Mouse (Mus musculus) MEL (cell line): ENCODE measurements at regions not wholly inside any gene's neighbourhood (a gene's known extent, or its start where the extent isn't known, plus 50 kb on each side); places are given as distances from the start of the nearest gene placed in this dataset.

ENCODE experiments used
- DNase-seq: peaks from one replicate; pipeline ENCODE4 v3.0.0; 2011; ENCODE audit warnings: low read depth, low spot score
- H3K27ac ChIP-seq: 2 replicates; pipeline ENCODE4 v1.5.1; 2012; ENCODE audit warnings: low read depth, mild to moderate bottlenecking, control low read depth, low read length, moderate library complexity; ENCODE audit not compliant: control insufficient read depth
- H3K27me3 ChIP-seq, 2 experiments: fragments of 150-350 bp in 1 of 2; sonication (generic) in 1 of 2; 2 replicates each; pipeline ENCODE4 v1.6.1; 2012; ENCODE audit warnings: low read length in 2 of 2, mild to moderate bottlenecking in 2 of 2, improper control_type of control experiment in 1 of 2, moderate library complexity in 1 of 2; ENCODE audit not compliant: insufficient read depth in 2 of 2, control insufficient read depth in 1 of 2
- H3K36me3 ChIP-seq, 2 experiments: 2 replicates each; pipeline ENCODE4 v1.6.1; 2012 to 2014; ENCODE audit warnings: low read length in 2 of 2, improper control_type of control experiment in 1 of 2, inconsistent platforms in 1 of 2, mild to moderate bottlenecking in 1 of 2; ENCODE audit not compliant: insufficient read depth in 2 of 2, control insufficient read depth in 1 of 2
- H3K4me1 ChIP-seq, 2 experiments: fragments of 150-350 bp in 1 of 2; sonication (generic) in 1 of 2; 2 replicates each; pipeline ENCODE4 v1.6.1; 2012; ENCODE audit warnings: low read length in 2 of 2, improper control_type of control experiment in 1 of 2, mild to moderate bottlenecking in 1 of 2; ENCODE audit not compliant: insufficient read depth in 2 of 2, control insufficient read depth in 1 of 2
- H3K4me3 ChIP-seq, 2 experiments: fragments of 150-350 bp in 1 of 2; sonication (generic) in 1 of 2; 2 replicates each; pipeline ENCODE4 v1.5.1; 2012; ENCODE audit warnings: low read depth in 2 of 2, low read length in 2 of 2, mild to moderate bottlenecking in 2 of 2, moderate library complexity in 2 of 2, control low read depth in 1 of 2, improper control_type of control experiment in 1 of 2; ENCODE audit not compliant: control insufficient read depth in 1 of 2, insufficient read depth in 1 of 2
- H3K79me2 ChIP-seq: 2 replicates; pipeline ENCODE4 v1.6.1; 2012; ENCODE audit warnings: mild to moderate bottlenecking, low read length, moderate library complexity; ENCODE audit not compliant: control insufficient read depth, poor library complexity, insufficient read depth
- H3K9ac ChIP-seq: 2 replicates; pipeline ENCODE4 v1.6.1; 2012; ENCODE audit warnings: low read depth, mild to moderate bottlenecking, control low read depth, low read length, moderate library complexity; ENCODE audit not compliant: control insufficient read depth, poor library complexity, severe bottlenecking
- H3K9me3 ChIP-seq: fragments of 150-350 bp; sonication (generic); replicated peaks from 2 replicates; pipeline ENCODE4 v1.6.1; 2012; ENCODE audit warnings: mild to moderate bottlenecking, low read length, improper control_type of control experiment, moderate library complexity; ENCODE audit not compliant: insufficient read depth
- BHLHE40 ChIP-seq: IDR thresholded peaks from 2 replicates; pipeline ENCODE4 v1.6.1; 2012; ENCODE audit warnings: low read depth, mild to moderate bottlenecking, inconsistent platforms, low read length, improper control_type of control experiment, borderline replicate concordance
- CTCF ChIP-seq, 3 experiments: IDR thresholded peaks in 2 of 3; conservative IDR thresholded peaks in 1 of 3; 2 replicates each; pipeline ENCODE4 v1.5.1; 2011 to 2012; ENCODE audit warnings: low read length in 3 of 3, low read depth in 2 of 3, mild to moderate bottlenecking in 2 of 3, improper control_type of control experiment in 1 of 3, inconsistent platforms in 1 of 3, mixed read lengths in 1 of 3, moderate library complexity in 1 of 3; ENCODE audit not compliant: control insufficient read depth in 1 of 3, insufficient read depth in 1 of 3, poor library complexity in 1 of 3, severe bottlenecking in 1 of 3
- ELF1 ChIP-seq: IDR thresholded peaks from 2 replicates; pipeline ENCODE4 v1.6.1; 2014; ENCODE audit warnings: low read depth, mild to moderate bottlenecking, inconsistent platforms, low read length, improper control_type of control experiment, moderate library complexity
- GABPA ChIP-seq: IDR thresholded peaks from 2 replicates; pipeline ENCODE4 v1.6.1; 2012; ENCODE audit warnings: low read depth, mild to moderate bottlenecking, inconsistent platforms, low read length, improper control_type of control experiment, moderate library complexity
- HCFC1 ChIP-seq: IDR thresholded peaks from 2 replicates; pipeline ENCODE4 v1.6.1; 2012; ENCODE audit warnings: low read depth, mild to moderate bottlenecking, inconsistent platforms, low read length, improper control_type of control experiment, moderate library complexity
- JUND ChIP-seq: IDR thresholded peaks from 2 replicates; pipeline ENCODE4 v1.6.1; 2011; ENCODE audit warnings: low read depth, mild to moderate bottlenecking, improper control_type of control experiment, low read length
- KAT2A ChIP-seq: conservative IDR thresholded peaks from 2 replicates; pipeline ENCODE4 v1.6.1; 2012; ENCODE audit warnings: low read depth, low read length, improper control_type of control experiment, inconsistent platforms
- MAX ChIP-seq: IDR thresholded peaks from 2 replicates; pipeline ENCODE4 v1.6.1; 2011; ENCODE audit warnings: low read length, improper control_type of control experiment
- MAZ ChIP-seq: IDR thresholded peaks from 2 replicates; pipeline ENCODE4 v1.6.1; 2012; ENCODE audit warnings: low read depth, mild to moderate bottlenecking, inconsistent platforms, low read length, improper control_type of control experiment
- MEF2A ChIP-seq: IDR thresholded peaks from 2 replicates; pipeline ENCODE4 v1.6.1; 2014; ENCODE audit warnings: low read depth, mild to moderate bottlenecking, inconsistent platforms, low read length, improper control_type of control experiment; ENCODE audit not compliant: poor library complexity, insufficient replicate concordance, severe bottlenecking; ENCODE audit errors: extremely low read depth
- NRF1 ChIP-seq: IDR thresholded peaks from 2 replicates; pipeline ENCODE4 v1.6.1; 2014; ENCODE audit warnings: low read depth, mild to moderate bottlenecking, inconsistent platforms, low read length, improper control_type of control experiment, moderate library complexity; ENCODE audit not compliant: poor library complexity, insufficient read depth, severe bottlenecking
- POLR2A ChIP-seq, 2 experiments: IDR thresholded peaks; 2 replicates each; pipeline ENCODE4 v1.6.1; 2011 to 2012; ENCODE audit warnings: low read length in 2 of 2, mild to moderate bottlenecking in 2 of 2, control low read depth in 1 of 2, improper control_type of control experiment in 1 of 2, low read depth in 1 of 2, moderate library complexity in 1 of 2; ENCODE audit not compliant: control insufficient read depth in 1 of 2, insufficient read depth in 1 of 2, poor library complexity in 1 of 2
- POLR2AphosphoS2 ChIP-seq: IDR thresholded peaks from 2 replicates; pipeline ENCODE4 v1.6.1; 2011; ENCODE audit warnings: low read length, improper control_type of control experiment
- RAD21 ChIP-seq: IDR thresholded peaks from 2 replicates; pipeline ENCODE4 v1.6.1; 2011; ENCODE audit warnings: mild to moderate bottlenecking, low read depth, low read length, improper control_type of control experiment
- SIN3A ChIP-seq: IDR thresholded peaks from 2 replicates; pipeline ENCODE4 v1.6.1; 2012; ENCODE audit warnings: low read length, improper control_type of control experiment, inconsistent platforms
- TAL1 ChIP-seq: IDR thresholded peaks from 2 replicates; pipeline ENCODE4 v1.6.1; 2012; ENCODE audit warnings: mild to moderate bottlenecking, inconsistent platforms, low read length, moderate library complexity, mixed read lengths
- TBP ChIP-seq: IDR thresholded peaks from 2 replicates; pipeline ENCODE4 v1.8.0; 2011; ENCODE audit warnings: low read depth, low read length, improper control_type of control experiment
- UBTF ChIP-seq: IDR thresholded peaks from 2 replicates; pipeline ENCODE4 v1.6.1; 2012; ENCODE audit warnings: low read depth, mild to moderate bottlenecking, inconsistent platforms, low read length, improper control_type of control experiment, moderate library complexity, borderline replicate concordance; ENCODE audit not compliant: insufficient read depth
- USF1 ChIP-seq: IDR thresholded peaks from 2 replicates; pipeline ENCODE4 v1.6.1; 2014; ENCODE audit warnings: low read depth, mild to moderate bottlenecking, inconsistent platforms, low read length, improper control_type of control experiment, moderate library complexity
- ZKSCAN1 ChIP-seq: IDR thresholded peaks from 2 replicates; pipeline ENCODE4 v1.6.1; 2012; ENCODE audit warnings: low read depth, mild to moderate bottlenecking, inconsistent platforms, low read length, improper control_type of control experiment, moderate library complexity
- ZMIZ1 ChIP-seq: IDR thresholded peaks from 2 replicates; pipeline ENCODE4 v1.6.1; 2012; ENCODE audit warnings: low read depth, mild to moderate bottlenecking, inconsistent platforms, low read length, improper control_type of control experiment, moderate library complexity
- ZNF384 ChIP-seq: IDR thresholded peaks from 2 replicates; pipeline ENCODE4 v1.6.1; 2012; ENCODE audit warnings: low read depth, mild to moderate bottlenecking, inconsistent platforms, low read length, improper control_type of control experiment

- no peaks in the 10 kb centered on the region for H3K79me2 ChIP-seq
- no peak for DNase-seq
- H3K27ac ChIP-seq = no peak overlapping the region
- H3K4me3 ChIP-seq = no peak overlapping the region
- no peaks in the 10 kb centered on the region; a peak in 2 of 4 replicates for H3K27me3 ChIP-seq
- no peaks in the 10 kb centered on the region for H3K36me3 ChIP-seq
- TF ChIP-seq KAT2A (no peak), ELF1 (no peak), USF1 (no peak), JUND (no peak), MEF2A (no peak), SIN3A (no peak), MAX (no peak), MAZ (no peak), TAL1 (no peak), RAD21 (no peak), POLR2A (IDR thresholded peaks at IDR 0.05; ENCODE audit: control insufficient read depth in 1 of 2, insufficient read depth in 1 of 2, low read depth in 1 of 2, low read length in 2 of 2, poor library complexity in 1 of 2) (no peak), CTCF (IDR thresholded peaks at IDR 0.05 in 2 of 3, conservative IDR thresholded peaks at IDR 0.05 in 1 of 3; ENCODE audit: control insufficient read depth in 1 of 3, insufficient read depth in 1 of 3, low read depth in 2 of 3, low read length in 3 of 3, poor library complexity in 1 of 3, severe bottlenecking in 1 of 3) (no peak), TBP (no peak), POLR2AphosphoS2 (no peak)
- TF ChIP-seq, all 39 proteins: peak for 0
- H3K9me3 ChIP-seq = no peaks in the 10 kb centered on the region
- no peaks in the 10 kb centered on the region for H3K4me1 ChIP-seq
- no peak overlapping the region for H3K9ac ChIP-seq
Observed at GRCm38 (mm10) chr15:67364099-67364756, 863.5 kb upstream of the Lrrc6 start.

GRCm38 (mm10) chr15:67361012-67361571, 860.4 kb upstream of the Lrrc6 start:
- no peaks in the 10 kb centered on the region; a peak in 1 of 4 replicates for H3K27me3 ChIP-seq
- no peaks in the 10 kb centered on the region for H3K4me1 ChIP-seq
- H3K79me2 ChIP-seq = no peaks in the 10 kb centered on the region
- H3K4me3 ChIP-seq = no peak overlapping the region
- no peaks in the 10 kb centered on the region for H3K36me3 ChIP-seq
- DNase-seq = no peak
- H3K27ac ChIP-seq = no peak overlapping the region
- no peak overlapping the region for H3K9ac ChIP-seq
- H3K9me3 ChIP-seq = no peaks in the 10 kb centered on the region
- TF ChIP-seq HCFC1 (no peak), ZNF384 (no peak), TAL1 (no peak), USF1 (no peak), UBTF (no peak), ZMIZ1 (no peak), ZKSCAN1 (no peak), SIN3A (no peak), CTCF (IDR thresholded peaks at IDR 0.05 in 2 of 3, conservative IDR thresholded peaks at IDR 0.05 in 1 of 3; ENCODE audit: control insufficient read depth in 1 of 3, insufficient read depth in 1 of 3, low read depth in 2 of 3, low read length in 3 of 3, poor library complexity in 1 of 3, severe bottlenecking in 1 of 3) (no peak), NRF1 (no peak), BHLHE40 (no peak), GABPA (no peak), JUND (no peak), ELF1 (no peak), TBP (no peak)
- TF ChIP-seq, all 39 proteins: peak for 0
